Mouse (Mus musculus) kidney, postnatal 14 days (tissue): Measurements from ENCODE around the gene Lilra5.
"Not testable (repeated sequence)": the region's sequence is repeated elsewhere in the genome, so short reads cannot be mapped to it uniquely, and the experiment has no call there.

Experiments
- DNase-seq: peaks from one replicate; pipeline ENCODE4 v3.0.0; 2022; ENCODE audit warnings: mixed read lengths

Gene Lilra5

GRCm38 (mm10) chr7:4237454-4237853, at the start of gene Lilra5:
Lilra5 (plus strand) TSS chr7:4237754.
- no peak for DNase-seq

- no peak for DNase-seq
These were observed 30.4 kb upstream of the Lilra5 start for GRCm38 (mm10) chr7:4207126-4207525.

GRCm38 (mm10) chr7:4208626-4209025, 28.9 kb upstream of the Lilra5 start:
- DNase-seq, result no peak

GRCm38 (mm10) chr7:4213436-4213835, 24.1 kb upstream of the Lilra5 start:
- not testable (repeated sequence) for DNase-seq

- no peak for DNase-seq
These were observed 22.2 kb upstream of the Lilra5 start for GRCm38 (mm10) chr7:4215396-4215795.

- DNase-seq, result no peak
These were observed 21.7 kb upstream of the Lilra5 start for GRCm38 (mm10) chr7:4215805-4216204.

GRCm38 (mm10) chr7:4235536-4235935, 2.0 kb upstream of the Lilra5 start:
- DNase-seq, result no peak

- DNase-seq, result no peak
These were observed 1.6 kb downstream of the Lilra5 start for GRCm38 (mm10) chr7:4239038-4239721.

- not testable (repeated sequence) for DNase-seq
These were observed 13.7 kb downstream of the Lilra5 start for GRCm38 (mm10) chr7:4251211-4251610.

- DNase-seq, result not testable (repeated sequence)
These were observed 18.5 kb downstream of the Lilra5 start for GRCm38 (mm10) chr7:4256060-4256459.

GRCm38 (mm10) chr7:4260521-4260920, 23.0 kb downstream of the Lilra5 start:
- DNase-seq, result not testable (repeated sequence)

- not testable (repeated sequence) for DNase-seq
These were observed 34.6 kb downstream of the Lilra5 start for GRCm38 (mm10) chr7:4272106-4272505.

- DNase-seq, result not testable (repeated sequence)
These were observed 36.3 kb downstream of the Lilra5 start for GRCm38 (mm10) chr7:4273874-4274273.

- not testable (repeated sequence) for DNase-seq
These were observed 37.9 kb downstream of the Lilra5 start for GRCm38 (mm10) chr7:4275500-4275899.

GRCm38 (mm10) chr7:4292638-4293037, 55.1 kb downstream of the Lilra5 start:
- no peak for DNase-seq
